Mouse (Mus musculus) megakaryocyte progenitor cell, adult 5-6 weeks (primary cell): ENCODE measurements at regions not wholly inside any gene's neighbourhood (a gene's known extent, or its start where the extent isn't known, plus 50 kb on each side); places are given as distances from the start of the nearest gene placed in this dataset.

ENCODE experiments used
- ATAC-seq: replicated peaks from 2 replicates; pipeline ENCODE4 v1.8.0; 2016; ENCODE audit warnings: mild to moderate bottlenecking, moderate TSS enrichment, inconsistent platforms; ENCODE audit not compliant: poor library complexity

- ATAC-seq: no peak
These were observed 391.8 kb downstream of the Tshz3 start for GRCm38 (mm10) chr7:37089726-37090125.

- no peak for ATAC-seq
These were observed 394.7 kb downstream of the Tshz3 start for GRCm38 (mm10) chr7:37092572-37092971.

- ATAC-seq: no peak
These were observed 395.8 kb downstream of the Tshz3 start for GRCm38 (mm10) chr7:37093721-37094120.

GRCm38 (mm10) chr7:37095839-37096238 is 397.9 kb downstream of the Tshz3 start:
- ATAC-seq: no peak

- ATAC-seq: no peak
These were observed 398.4 kb downstream of the Tshz3 start for GRCm38 (mm10) chr7:37096291-37096690.

- ATAC-seq: no peak
These were observed 401.0 kb downstream of the Tshz3 start for GRCm38 (mm10) chr7:37098950-37099349.

GRCm38 (mm10) chr7:37104671-37105070 is 406.8 kb downstream of the Tshz3 start:
- ATAC-seq: no peak

GRCm38 (mm10) chr7:37111071-37111470 is 413.2 kb downstream of the Tshz3 start:
- ATAC-seq: no peak

- no peak for ATAC-seq
These were observed 422.9 kb downstream of the Tshz3 start for GRCm38 (mm10) chr7:37120776-37121175.

- no peak for ATAC-seq
These were observed 442.3 kb downstream of the Tshz3 start for GRCm38 (mm10) chr7:37140191-37140590.

GRCm38 (mm10) chr7:37142780-37143179 is 444.9 kb downstream of the Tshz3 start:
- ATAC-seq: no peak

GRCm38 (mm10) chr7:37144303-37144702 is 446.4 kb downstream of the Tshz3 start:
- ATAC-seq: no peak

- ATAC-seq: no peak
These were observed 451.8 kb downstream of the Tshz3 start for GRCm38 (mm10) chr7:37149711-37150110.

- ATAC-seq: no peak
These were observed 461.9 kb downstream of the Tshz3 start for GRCm38 (mm10) chr7:37159801-37160200.

- no peak for ATAC-seq
These were observed 471.0 kb downstream of the Tshz3 start for GRCm38 (mm10) chr7:37168883-37169282.

GRCm38 (mm10) chr7:37175746-37176145 is 477.8 kb downstream of the Tshz3 start:
- no peak for ATAC-seq

GRCm38 (mm10) chr7:37178256-37178655 is 480.3 kb downstream of the Tshz3 start:
- no peak for ATAC-seq

GRCm38 (mm10) chr7:37179907-37180306 is 482.0 kb downstream of the Tshz3 start:
- ATAC-seq: no peak

- ATAC-seq: no peak
These were observed 482.5 kb downstream of the Tshz3 start for GRCm38 (mm10) chr7:37180416-37180815.

- ATAC-seq: no peak
These were observed 483.2 kb downstream of the Tshz3 start for GRCm38 (mm10) chr7:37181109-37181508.

GRCm38 (mm10) chr7:37192536-37192935 is 494.6 kb downstream of the Tshz3 start:
- no peak for ATAC-seq

- no peak for ATAC-seq
These were observed 506.9 kb downstream of the Tshz3 start for GRCm38 (mm10) chr7:37204800-37205199.

- no peak for ATAC-seq
These were observed 510.4 kb downstream of the Tshz3 start for GRCm38 (mm10) chr7:37208305-37208704.

GRCm38 (mm10) chr7:37213751-37214181 is 515.8 kb downstream of the Tshz3 start:
- no peak for ATAC-seq
